Mouse (Mus musculus) liver, adult 2 months (tissue): ENCODE results near the gene S100pbp. TPM values are rescaled to one million over a fixed set of nuclear protein-coding genes. Genes with fewer than 3 reads are reported as not detected.
A peak's percentile ranks its signal among the peaks of the same experiment; 100 is the strongest.

Experiments
- DNase-seq: peaks from one replicate; pipeline ENCODE4 v3.0.0-alpha.2; 2011; ENCODE audit warnings: low read depth, low spot score; ENCODE audit errors: extremely low read depth
- H3K27ac ChIP-seq: fragments of 200-500 bp; replicated peaks from 2 replicates; pipeline ENCODE4 v1.5.1; 2012; ENCODE audit warnings: low read depth, mild to moderate bottlenecking, control low read depth, inconsistent platforms, low read length; ENCODE audit not compliant: insufficient read depth
- H3K27me3 ChIP-seq: fragments of 200-500 bp; 2 replicates; pipeline ENCODE4 v1.6.1; 2012; ENCODE audit warnings: mild to moderate bottlenecking, moderate library complexity, low read length, inconsistent platforms; ENCODE audit not compliant: control insufficient read depth, insufficient read depth
- H3K36me3 ChIP-seq: fragments of 200-500 bp; 2 replicates; pipeline ENCODE4 v1.6.1; 2012; ENCODE audit warnings: low read length, inconsistent platforms; ENCODE audit not compliant: control insufficient read depth, insufficient read depth
- H3K4me1 ChIP-seq: fragments of 200-500 bp; 2 replicates; pipeline ENCODE4 v1.6.1; 2011; ENCODE audit warnings: low read length; ENCODE audit not compliant: control insufficient read depth, insufficient read depth
- H3K4me3 ChIP-seq: fragments of 200-500 bp; 2 replicates; pipeline ENCODE4 v1.5.1; 2011; ENCODE audit warnings: low read depth, mild to moderate bottlenecking, control low read depth, low read length, moderate library complexity; ENCODE audit not compliant: insufficient read depth
- H3K79me2 ChIP-seq: fragments of 200-500 bp; 2 replicates; pipeline ENCODE4 v1.6.1; 2012; ENCODE audit warnings: inconsistent platforms, mild to moderate bottlenecking, low read length, moderate library complexity; ENCODE audit not compliant: control insufficient read depth, insufficient read depth
- H3K9ac ChIP-seq: fragments of 200-500 bp; 2 replicates; pipeline ENCODE4 v1.6.1; 2012; ENCODE audit warnings: low read depth, mild to moderate bottlenecking, control low read depth, inconsistent platforms, low read length
- CTCF ChIP-seq: fragments of 200-500 bp; IDR thresholded peaks from 2 replicates; pipeline ENCODE4 v1.5.1; 2011; ENCODE audit warnings: low read depth, low read length, control low read depth
- POLR2A ChIP-seq: fragments of 200-500 bp; IDR thresholded peaks from 2 replicates; pipeline ENCODE4 v1.6.1; 2011; ENCODE audit warnings: low read length, control low read depth; ENCODE audit not compliant: insufficient read depth; ENCODE audit errors: extremely low read depth
- WGBS: fragments of 180-500 bp; shearing (Covaris S2); methylation state at CpG from one replicate; pipeline ENCODE4 v1.1.7; 2018; 5-methylcytosine and 5-hydroxymethylcytosine counted together
- polyA plus RNA-seq: library from polyadenylated mRNA; depleted of rRNA; stranded (reverse); fragments of >200 nt; gene quantifications from 2 replicates; pipeline ENCODE4 v1.2.3, GENCODE M21; 2012
- total RNA-seq: library from RNA; depleted of rRNA; stranded (reverse); fragments of >200 nt; gene quantifications from 2 replicates; pipeline ENCODE4 v1.2.3, GENCODE M21; 2014

S100pbp gene
- total and polyA plus RNA-seq, 2 experiments: 10.0 to 13.4 TPM

GRCm38 (mm10) chr4:129144401-129145367 is 44.8 kb downstream of the S100pbp start:
- Histone ChIP-seq H3K4me1 (peaks cover 16% of the 10 kb centered on the region), H3K36me3 (peaks cover 1% of the 10 kb centered on the region), H3K9ac (no peak overlapping the region), H3K27me3 (no peaks in the 10 kb centered on the region), H3K4me3 (no peak overlapping the region), H3K27ac (no peak overlapping the region), H3K79me2 (no peaks in the 10 kb centered on the region)
- DNase-seq: no peak
- WGBS: 87% methylated on average over 16 of the region's 16 CpGs
- TF ChIP-seq CTCF (no peak), POLR2A (no peak)

GRCm38 (mm10) chr4:129143509-129143908 is 46.0 kb downstream of the S100pbp start:
- Histone ChIP-seq H3K36me3 (no peaks in the 10 kb centered on the region), H3K4me3 (no peak overlapping the region), H3K4me1 (peaks cover 16% of the 10 kb centered on the region), H3K9ac (no peak overlapping the region), H3K27me3 (no peaks in the 10 kb centered on the region), H3K27ac (no peak overlapping the region), H3K79me2 (no peaks in the 10 kb centered on the region)
- peak; percentile 22 for DNase-seq
- WGBS: 87% methylated on average over 5 of the region's 5 CpGs
- TF ChIP-seq CTCF (no peak), POLR2A (no peak)

GRCm38 (mm10) chr4:129142439-129143045 is 47.0 kb downstream of the S100pbp start:
- 26% methylated on average over 11 of the region's 11 CpGs for WGBS
- no peak for DNase-seq
- H3K27ac ChIP-seq: peak overlapping the region; percentile 16; the same call in 1 of the 2 replicates
- no peak for TF ChIP-seq CTCF
- TF ChIP-seq POLR2A: no peak
- H3K36me3 ChIP-seq: no peaks in the 10 kb centered on the region
- H3K4me1 ChIP-seq: peaks cover 16% of the 10 kb centered on the region
- H3K9ac ChIP-seq: no peak overlapping the region
- no peaks in the 10 kb centered on the region for H3K79me2 ChIP-seq
- H3K27me3 ChIP-seq: no peaks in the 10 kb centered on the region
- peak overlapping the region; percentile 35 for H3K4me3 ChIP-seq

GRCm38 (mm10) chr4:129141560-129142438 is 47.7 kb downstream of the S100pbp start:
- TF ChIP-seq POLR2A: no peak
- 0 out of 2 replicates have a peak, but pooled peaks have one; percentile 0 for TF ChIP-seq CTCF
- Histone ChIP-seq H3K27me3 (no peaks in the 10 kb centered on the region), H3K4me1 (peaks cover 18% of the 10 kb centered on the region), H3K79me2 (no peaks in the 10 kb centered on the region), H3K27ac (no peak overlapping the region), H3K4me3 (no peak overlapping the region), H3K9ac (no peak overlapping the region), H3K36me3 (no peaks in the 10 kb centered on the region)
- 35% methylated on average over 17 of the region's 17 CpGs for WGBS
- DNase-seq: peak; percentile 90

GRCm38 (mm10) chr4:129140808-129141207 is 48.7 kb downstream of the S100pbp start:
- no peaks in the 10 kb centered on the region for H3K36me3 ChIP-seq
- DNase-seq: no peak
- H3K79me2 ChIP-seq: no peaks in the 10 kb centered on the region
- WGBS: 86% methylated on average over 4 of the region's 4 CpGs
- H3K27ac ChIP-seq: no peak overlapping the region
- TF ChIP-seq POLR2A (no peak), CTCF (no peak)
- H3K27me3 ChIP-seq: no peaks in the 10 kb centered on the region
- no peak overlapping the region for H3K4me3 ChIP-seq
- peaks cover 13% of the 10 kb centered on the region for H3K4me1 ChIP-seq
- no peak overlapping the region for H3K9ac ChIP-seq
